Mouse (Mus musculus): ENCODE data around the gene Hbb-bt. TPM values are rescaled to one million over a fixed set of nuclear protein-coding genes. Genes with fewer than 3 reads are reported as not detected.
A peak's percentile ranks its signal among the peaks of the same experiment; 100 is the strongest.
"Not testable (repeated sequence)": the region's sequence is repeated elsewhere in the genome, so short reads cannot be mapped to it uniquely, and the experiment has no call there.

Hbb-bt gene
- polyA plus RNA-seq (2016; fragmentation: Nextera tagmentation; extraction: Ambion mirVana): 191 and 345 TPM in 2 replicates

GRCm38 (mm10) chr7:103813766-103814165 is at the start of gene Hbb-bt:
Hbb-bt (minus strand) TSS chr7:103813996.
- no peak for DNase-seq (ENCODE audit: low spot score)
- H3K4me1 ChIP-seq: no peaks in the 10 kb centered on the region
- no peak within 1 kb of the TSS for H3K27ac ChIP-seq (replicated peaks)
- WGBS: 89% methylated on average over 3 of the region's 3 CpGs
- no peaks in the 10 kb centered on the region for H3K9me3 ChIP-seq (replicated peaks)
- no peaks in the 10 kb centered on the region for H3K27me3 ChIP-seq (ENCODE audit: low read depth, poor library complexity, severe bottlenecking)
- H3K4me3 ChIP-seq: no peak within 1 kb of the TSS
- no peaks in the 10 kb centered on the region for H3K36me3 ChIP-seq

- H3K9me3 ChIP-seq (replicated peaks): no peaks in the 10 kb centered on the region
- no peak for DNase-seq (ENCODE audit: low spot score)
- no peaks in the 10 kb centered on the region for H3K36me3 ChIP-seq
- H3K27ac ChIP-seq (replicated peaks): no peak overlapping the region
- H3K27me3 ChIP-seq (ENCODE audit: low read depth, poor library complexity, severe bottlenecking): no peaks in the 10 kb centered on the region
- no peak overlapping the region for H3K4me3 ChIP-seq
- no peaks in the 10 kb centered on the region for H3K4me1 ChIP-seq
- 86% methylated on average over 3 of the region's 3 CpGs for WGBS
These were observed 47.7 kb upstream of the Hbb-bt start for GRCm38 (mm10) chr7:103861531-103861930.

GRCm38 (mm10) chr7:103860855-103861254 is 47.1 kb upstream of the Hbb-bt start:
- H3K27ac ChIP-seq (replicated peaks): no peak overlapping the region
- no peaks in the 10 kb centered on the region for H3K9me3 ChIP-seq (replicated peaks)
- no peaks in the 10 kb centered on the region for H3K36me3 ChIP-seq
- no peaks in the 10 kb centered on the region for H3K27me3 ChIP-seq (ENCODE audit: low read depth, poor library complexity, severe bottlenecking)
- DNase-seq (ENCODE audit: low spot score): peak; percentile 19
- H3K4me3 ChIP-seq: no peak overlapping the region
- WGBS: 68% methylated on average over 1 of the region's 1 CpGs
- no peaks in the 10 kb centered on the region for H3K4me1 ChIP-seq

- Histone ChIP-seq H3K4me1 (no peaks in the 10 kb centered on the region), H3K27ac (replicated peaks) (no peak overlapping the region), H3K27me3 (ENCODE audit: low read depth, poor library complexity, severe bottlenecking) (no peaks in the 10 kb centered on the region), H3K9me3 (replicated peaks) (no peaks in the 10 kb centered on the region), H3K36me3 (no peaks in the 10 kb centered on the region), H3K4me3 (no peak overlapping the region)
- WGBS: 76% methylated on average over 2 of the region's 2 CpGs
- no peak for DNase-seq (ENCODE audit: low spot score)
These were observed 45.3 kb upstream of the Hbb-bt start for GRCm38 (mm10) chr7:103859076-103859475.

- Histone ChIP-seq H3K4me1 (no peaks in the 10 kb centered on the region), H3K36me3 (no peaks in the 10 kb centered on the region), H3K27ac (replicated peaks) (no peak overlapping the region), H3K4me3 (no peak overlapping the region), H3K27me3 (ENCODE audit: low read depth, poor library complexity, severe bottlenecking) (no peaks in the 10 kb centered on the region), H3K9me3 (replicated peaks) (no peaks in the 10 kb centered on the region)
- DNase-seq (ENCODE audit: low spot score): no peak
- WGBS: 74% methylated on average over 1 of the region's 1 CpGs
These were observed 40.9 kb upstream of the Hbb-bt start for GRCm38 (mm10) chr7:103854669-103855068.

- no peaks in the 10 kb centered on the region for H3K4me1 ChIP-seq
- H3K4me3 ChIP-seq: no peak within 1 kb of the TSS
- no peak for DNase-seq (ENCODE audit: low spot score)
- no peaks in the 10 kb centered on the region for H3K36me3 ChIP-seq
- H3K9me3 ChIP-seq (replicated peaks): no peaks in the 10 kb centered on the region
- no peak within 1 kb of the TSS for H3K27ac ChIP-seq (replicated peaks)
- 82% methylated on average over 2 of the region's 2 CpGs for WGBS
- H3K27me3 ChIP-seq (ENCODE audit: low read depth, poor library complexity, severe bottlenecking): no peaks in the 10 kb centered on the region
These were observed 39.3 kb upstream of the Hbb-bt start, which contains the start of gene Hbb-y for GRCm38 (mm10) chr7:103853090-103853489. Hbb-y (minus strand) TSS chr7:103853216.

- Histone ChIP-seq H3K9me3 (replicated peaks) (no peaks in the 10 kb centered on the region), H3K4me1 (no peaks in the 10 kb centered on the region), H3K36me3 (no peaks in the 10 kb centered on the region), H3K27ac (replicated peaks) (no peak overlapping the region), H3K27me3 (ENCODE audit: low read depth, poor library complexity, severe bottlenecking) (no peaks in the 10 kb centered on the region), H3K4me3 (no peak overlapping the region)
- DNase-seq (ENCODE audit: low spot score): no peak
- 55% methylated on average over 1 of the region's 2 CpGs for WGBS
These were observed 30.9 kb upstream of the Hbb-bt start for GRCm38 (mm10) chr7:103844525-103845325.

GRCm38 (mm10) chr7:103843034-103843433 is 29.2 kb upstream of the Hbb-bt start, which contains the start of gene Hbb-bh1:
Hbb-bh1 (minus strand) TSS chr7:103843164.
- 81% methylated on average over 2 of the region's 2 CpGs for WGBS
- Histone ChIP-seq H3K36me3 (no peaks in the 10 kb centered on the region), H3K27ac (replicated peaks) (no peak within 1 kb of the TSS), H3K27me3 (ENCODE audit: low read depth, poor library complexity, severe bottlenecking) (no peaks in the 10 kb centered on the region), H3K4me1 (no peaks in the 10 kb centered on the region), H3K9me3 (replicated peaks) (no peaks in the 10 kb centered on the region), H3K4me3 (no peak within 1 kb of the TSS)
- no peak for DNase-seq (ENCODE audit: low spot score)

- WGBS: 70% methylated on average over 3 of the region's 3 CpGs
- no peak within 1 kb of the TSS for H3K27ac ChIP-seq (replicated peaks)
- H3K27me3 ChIP-seq (ENCODE audit: low read depth, poor library complexity, severe bottlenecking): no peaks in the 10 kb centered on the region
- no peak for DNase-seq (ENCODE audit: low spot score)
- H3K4me3 ChIP-seq: no peak within 1 kb of the TSS
- no peaks in the 10 kb centered on the region for H3K4me1 ChIP-seq
- no peaks in the 10 kb centered on the region for H3K9me3 ChIP-seq (replicated peaks)
- H3K36me3 ChIP-seq: no peaks in the 10 kb centered on the region
These were observed 26.5 kb upstream of the Hbb-bt start, which contains the start of gene Hbb-bh2 for GRCm38 (mm10) chr7:103840268-103840667. Hbb-bh2 (minus strand) TSS chr7:103840520.

- 90% methylated on average over 4 of the region's 4 CpGs for WGBS
- no peak for DNase-seq (ENCODE audit: low spot score)
- no peaks in the 10 kb centered on the region for H3K36me3 ChIP-seq
- H3K4me1 ChIP-seq: no peaks in the 10 kb centered on the region
- no peaks in the 10 kb centered on the region for H3K27me3 ChIP-seq (ENCODE audit: low read depth, poor library complexity, severe bottlenecking)
- no peak within 1 kb of the TSS for H3K27ac ChIP-seq (replicated peaks)
- H3K4me3 ChIP-seq: no peak within 1 kb of the TSS
- H3K9me3 ChIP-seq (replicated peaks): no peaks in the 10 kb centered on the region
These were observed 14.0 kb upstream of the Hbb-bt start, which contains the start of gene Hbb-bs for GRCm38 (mm10) chr7:103827808-103828207. Hbb-bs (minus strand) TSS chr7:103828096.

GRCm38 (mm10) chr7:103827139-103827538 is 13.3 kb upstream of the Hbb-bt start:
- H3K27ac ChIP-seq (replicated peaks); H3K36me3 ChIP-seq; DNase-seq (ENCODE audit: low spot score); H3K4me3 ChIP-seq; H3K4me1 ChIP-seq; H3K27me3 ChIP-seq (ENCODE audit: low read depth, poor library complexity, severe bottlenecking); H3K9me3 ChIP-seq (replicated peaks): not testable (repeated sequence)
- no CpG with 5 or more reads among the region's 2 CpGs for WGBS

- no peaks in the 10 kb centered on the region for H3K27me3 ChIP-seq (ENCODE audit: low read depth, poor library complexity, severe bottlenecking)
- 73% methylated on average over 3 of the region's 3 CpGs for WGBS
- no peaks in the 10 kb centered on the region for H3K4me1 ChIP-seq
- no peak overlapping the region for H3K4me3 ChIP-seq
- H3K36me3 ChIP-seq: no peaks in the 10 kb centered on the region
- no peak overlapping the region for H3K27ac ChIP-seq (replicated peaks)
- H3K9me3 ChIP-seq (replicated peaks): no peaks in the 10 kb centered on the region
- DNase-seq (ENCODE audit: low spot score): no peak
These were observed 12.6 kb upstream of the Hbb-bt start for GRCm38 (mm10) chr7:103826255-103826887.
